Mouse (Mus musculus) megakaryocyte, embryonic 14.5 days (primary cell): Measurements from ENCODE around the gene Actn2.

Experiments
- FLI1 ChIP-seq: IDR thresholded peaks from 2 replicates; pipeline ENCODE4 v1.6.1; 2012; ENCODE audit warnings: low read length, inconsistent platforms, mixed read lengths
- GATA1 ChIP-seq: IDR thresholded peaks from 3 replicates; pipeline ENCODE4 v1.6.1; 2012; ENCODE audit warnings: mixed read lengths, low read length, inconsistent platforms, borderline replicate concordance

DNA sequence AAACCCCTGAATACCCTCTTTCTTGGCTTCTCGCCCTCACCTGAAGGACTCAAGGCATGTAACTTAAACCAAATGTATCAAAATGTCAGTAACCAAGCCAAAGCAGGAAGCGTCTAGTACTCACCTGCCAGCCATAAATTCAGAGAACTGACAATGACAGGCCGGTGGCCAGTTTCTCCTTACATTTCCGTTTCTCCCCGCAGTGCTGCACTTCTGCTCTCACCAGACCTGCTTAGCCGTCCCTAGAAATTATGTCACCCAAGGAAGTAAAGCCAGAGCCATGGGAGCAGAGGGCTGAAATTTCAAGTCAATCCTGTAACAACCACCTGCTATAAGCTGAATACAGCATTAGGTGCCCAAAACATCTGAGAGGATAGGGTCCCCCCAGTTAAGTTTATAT is 887 bp upstream of the Actn2 start:
- TF ChIP-seq GATA1, result no peak
- no peak for TF ChIP-seq FLI1
